In genomic region chr13:11347787-11348501, GRCm38 (mm10) we compare ENCODE assay signal across 10 mouse cellular contexts.
DNase-seq lines count a peak whose midpoint lies in the region; ATAC-seq lines count a peak whose summit lies in the region.
"Had no signal": no experiment of that assay in that cellular context is flagged by ENCODE, and none has a peak within 500 bp of the region (broad histone marks: within the 10 kb centered on the region; RNA-seq: fewer than 3 reads in every experiment).

No protein-coding gene starts in this region.

- WGBS in hindbrain, embryonic 11.5 days, result 71% methylated on average over 6 of the region's 6 CpGs
- WGBS in hindbrain, embryonic 10.5 days, result 83% methylated on average over 6 of the region's 6 CpGs

- no peak overlapping the region for H3K27ac ChIP-seq in hindbrain, embryonic 11.5 days (ENCODE audit: low read depth, low read length)
- H3K27ac ChIP-seq in hindbrain, embryonic 10.5 days, result no peak overlapping the region

- H3K4me3 ChIP-seq in hindbrain, embryonic 11.5 days (ENCODE audit: low read depth, low read length), result no peak overlapping the region
- H3K4me3 ChIP-seq in hindbrain, embryonic 10.5 days, result no peak overlapping the region

- no peaks in the 10 kb centered on the region for H3K4me1 ChIP-seq in hindbrain, embryonic 11.5 days (replicated peaks; ENCODE audit: control insufficient read depth, insufficient read depth, low read length)
- H3K4me1 ChIP-seq in hindbrain, embryonic 10.5 days (replicated peaks), result no peaks in the 10 kb centered on the region

- no peak overlapping the region for H3K4me2 ChIP-seq in hindbrain, embryonic 11.5 days (replicated peaks; ENCODE audit: low read depth, low read length)

- no peaks in the 10 kb centered on the region for H3K36me3 ChIP-seq in hindbrain, embryonic 11.5 days (ENCODE audit: control insufficient read depth, insufficient read depth, low read length)
- H3K36me3 ChIP-seq in hindbrain, embryonic 10.5 days, result no peaks in the 10 kb centered on the region

- peak; percentile 67 for ATAC-seq in hindbrain, embryonic 11.5 days (ENCODE audit: low FRiP score)
- no peak for ATAC-seq in CD4-positive, CD25-positive, alpha-beta regulatory T cell, adult 4 months

- H3K9me3 ChIP-seq in hindbrain, embryonic 11.5 days (ENCODE audit: control insufficient read depth, low read length), result no peaks in the 10 kb centered on the region
- H3K9me3 ChIP-seq in hindbrain, embryonic 10.5 days, result no peaks in the 10 kb centered on the region

- H3K27me3 ChIP-seq in hindbrain, embryonic 11.5 days (ENCODE audit: control insufficient read depth, insufficient read depth, low read length), result no peaks in the 10 kb centered on the region
- H3K27me3 ChIP-seq in hindbrain, embryonic 10.5 days (ENCODE audit: insufficient read depth, poor library complexity, severe bottlenecking), result no peaks in the 10 kb centered on the region

- no peak overlapping the region for H3K9ac ChIP-seq in hindbrain, embryonic 11.5 days (ENCODE audit: low read depth, low read length)

- no peak for DNase-seq in hindbrain, embryonic 11.5 days (ENCODE audit: low spot score)
- no peak for DNase-seq in hindbrain, embryonic 10.5 days (ENCODE audit: low spot score)
- peak; percentile 41 for DNase-seq in testis, postnatal 10 days (ENCODE audit: low spot score)
- no peak for DNase-seq in testis, postnatal 14 days (ENCODE audit: low spot score)
- DNase-seq in kidney, postnatal 36 days, result peak; percentile 3 to 9
- DNase-seq in thymus, postnatal 25 days, result no peak
- DNase-seq in spleen, postnatal 4 days (ENCODE audit: low spot score in 2 of 2), result no peak
- DNase-seq: gastrocnemius, postnatal 25 days; layer of hippocampus, postnatal 36 days had no signal

Comparison
In these comparisons a context has a peak if more than half of its experiments do, and no peak if none do; other contexts are left out.
1. DNase-seq: peak in testis, postnatal 10 days (single experiment) and kidney, postnatal 36 days (2 of 2); none in hindbrain, embryonic 11.5 days (single experiment), hindbrain, embryonic 10.5 days (single experiment), testis, postnatal 14 days (single experiment), thymus, postnatal 25 days (single experiment) and spleen, postnatal 4 days (0 of 2).